Mouse (Mus musculus) urinary bladder, adult 18-20 months (tissue): ENCODE data around the gene Hdac6.

ENCODE experiments used
- DNase-seq, 2 experiments: peaks; one replicate each; pipeline ENCODE4 v3.0.0; 2022; ENCODE audit warnings: low spot score in 2 of 2, mixed read lengths in 2 of 2

Hdac6 gene

GRCm38 (mm10) chrX:7947108-7947899 is at the start of gene Hdac6:
TSS of gene Hdac6 (minus strand) at chrX:7947889.
- DNase-seq: no peak

DNA sequence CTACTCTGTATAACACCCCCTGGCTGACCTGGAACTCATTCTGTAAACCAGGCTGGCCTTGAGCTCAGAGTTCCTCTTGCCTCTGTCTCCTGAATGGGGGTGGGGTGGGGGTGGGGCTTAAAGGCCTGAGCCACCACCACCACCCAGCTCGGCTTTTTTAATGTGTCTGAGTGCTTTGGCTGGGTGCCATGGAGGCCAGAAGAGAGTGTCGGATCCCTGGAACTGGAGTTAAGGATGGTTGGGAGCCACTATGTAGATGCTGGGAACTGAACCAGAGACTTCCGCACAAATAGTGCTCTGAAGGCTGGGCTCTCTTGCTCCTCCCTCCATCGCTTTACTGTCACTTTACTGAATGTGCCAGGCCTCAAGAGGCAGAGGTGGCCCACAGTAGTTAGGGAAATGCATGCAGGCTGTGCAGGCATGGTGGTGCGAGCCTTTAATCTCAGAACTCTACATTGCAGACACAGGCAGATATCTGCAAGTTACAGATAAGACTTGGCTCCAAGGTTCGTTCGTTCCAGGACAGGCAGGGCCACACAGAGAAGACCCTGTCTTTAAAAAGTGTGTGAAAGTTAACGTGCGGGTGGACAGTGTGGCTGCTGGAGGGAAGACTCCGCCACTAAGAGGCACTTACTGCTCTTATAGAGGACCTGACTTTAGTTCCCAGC is 45.5 kb upstream of the Hdac6 start:
- DNase-seq: no peak

GRCm38 (mm10) chrX:7992379-7993067 is 44.8 kb upstream of the Hdac6 start:
- no peak for DNase-seq

DNA sequence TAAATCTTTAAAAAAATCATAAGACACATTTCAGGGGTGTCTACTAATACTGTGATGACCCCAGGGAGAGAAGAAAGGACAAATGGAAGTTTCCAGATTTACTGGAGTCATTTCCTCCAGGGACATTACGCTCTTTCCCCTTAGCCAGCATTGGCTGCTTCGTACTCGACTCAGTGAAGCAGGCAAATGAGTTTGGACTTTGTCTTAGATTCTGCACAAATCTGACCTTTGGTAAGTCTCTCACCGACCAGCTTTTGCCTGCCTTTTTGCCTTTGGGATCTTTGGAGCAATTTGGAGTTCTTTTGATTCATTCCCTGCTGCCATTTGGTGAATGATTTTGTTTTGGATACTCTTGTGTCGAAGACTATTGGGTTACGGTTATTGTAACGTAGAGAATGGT is 33.7 kb upstream of the Hdac6 start:
- no peak for DNase-seq

DNA sequence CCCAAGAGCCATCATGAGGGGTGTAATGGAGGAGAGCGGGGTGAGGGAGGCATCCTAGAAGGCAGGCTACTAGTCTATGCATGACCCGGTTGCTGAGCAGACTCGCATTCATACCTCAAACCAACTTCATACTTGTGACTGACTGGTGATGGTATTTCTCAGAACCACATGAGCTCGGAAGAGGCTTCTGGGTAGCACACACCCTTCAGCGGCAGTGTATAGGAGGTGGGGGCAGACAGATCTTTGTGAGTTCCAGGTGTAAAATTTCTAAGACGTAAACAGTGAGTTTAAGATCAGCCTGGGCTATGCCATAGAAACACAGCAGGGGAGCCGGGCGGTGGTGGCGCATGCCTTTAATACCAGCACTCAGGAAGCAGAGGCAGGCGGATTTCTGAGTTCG is 30.2 kb upstream of the Hdac6 start, which contains the start of gene Gata1:
Gene Gata1, minus strand, starts transcription at position 180 of the 400 bp plus-strand sequence.
- no peak for DNase-seq

DNA sequence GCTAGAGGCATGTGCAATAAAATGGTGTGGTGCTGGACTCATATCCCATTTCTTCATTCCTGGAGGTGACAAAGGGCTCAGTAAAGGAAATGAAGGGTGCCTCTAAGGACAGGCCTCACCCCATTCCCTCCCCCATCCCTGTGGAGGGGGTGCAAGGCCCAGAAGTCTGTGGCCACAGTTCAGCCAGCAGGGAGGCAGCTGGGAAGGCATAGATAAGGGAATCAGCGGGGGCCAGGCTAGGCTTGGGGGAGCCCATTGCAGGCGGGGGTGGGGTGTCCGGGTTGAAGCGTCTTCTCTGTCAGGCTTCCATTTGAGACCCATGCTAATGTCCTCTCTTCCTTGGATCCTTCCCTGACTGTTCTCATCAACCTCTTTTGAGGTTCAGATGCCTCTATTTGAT is 23.6 kb upstream of the Hdac6 start:
- DNase-seq: no peak

GRCm38 (mm10) chrX:7968899-7969298 is 21.2 kb upstream of the Hdac6 start:
- DNase-seq: no peak

GRCm38 (mm10) chrX:7968226-7968625 is 20.5 kb upstream of the Hdac6 start:
- no peak for DNase-seq

DNA sequence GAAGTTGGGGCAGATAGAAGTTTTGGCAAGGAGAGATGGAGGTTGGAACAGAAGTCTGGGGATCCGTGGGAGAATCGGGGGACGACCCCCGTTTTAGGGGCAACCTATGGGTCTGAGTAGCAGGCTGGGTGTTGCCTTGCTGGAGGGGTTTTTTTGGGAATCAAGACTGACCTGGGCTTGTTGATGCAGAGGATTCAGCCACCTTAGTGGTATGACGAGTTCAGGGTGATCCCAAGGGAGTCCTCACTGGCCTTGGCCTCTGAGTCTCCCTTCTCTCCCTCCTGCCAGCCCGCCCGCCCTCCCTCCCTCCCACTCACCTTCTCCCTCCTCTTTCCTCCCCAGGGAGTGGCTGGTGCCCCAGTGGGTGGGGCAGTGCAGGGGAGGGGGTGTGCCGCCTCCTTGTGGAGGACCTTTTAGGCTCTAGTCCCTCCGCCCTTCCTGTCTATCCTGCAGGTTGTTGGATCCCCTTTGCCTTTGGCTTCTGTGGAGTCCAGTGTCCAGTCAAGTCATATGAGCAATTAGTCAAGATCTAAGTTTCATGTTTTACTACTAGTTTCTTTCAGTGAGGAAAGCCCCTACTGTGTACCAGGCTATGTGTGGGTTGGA is 20.0 kb upstream of the Hdac6 start:
- no peak for DNase-seq

GRCm38 (mm10) chrX:7966161-7966560 is 18.5 kb upstream of the Hdac6 start:
- DNase-seq: no peak

GRCm38 (mm10) chrX:7963829-7964626 is 16.3 kb upstream of the Hdac6 start:
- no peak for DNase-seq

DNA sequence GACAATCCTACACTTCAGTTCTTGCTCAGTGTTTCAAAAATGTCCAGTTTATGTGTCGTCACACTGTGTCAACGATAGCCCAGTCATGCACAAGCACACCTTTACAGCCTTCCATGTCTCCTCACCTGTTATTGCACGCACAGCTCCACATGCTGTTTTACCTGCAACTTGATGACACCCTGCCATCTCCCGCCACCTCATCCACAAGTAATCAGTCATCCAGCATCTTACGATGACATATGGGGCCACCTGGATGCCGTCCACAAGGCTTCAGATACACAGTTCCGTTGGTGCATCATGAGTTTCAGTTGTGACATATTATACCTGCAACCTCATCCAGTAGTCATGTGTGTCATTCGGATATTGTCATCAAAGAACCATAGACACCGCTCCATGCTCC is 11.2 kb upstream of the Hdac6 start:
- DNase-seq: no peak

DNA sequence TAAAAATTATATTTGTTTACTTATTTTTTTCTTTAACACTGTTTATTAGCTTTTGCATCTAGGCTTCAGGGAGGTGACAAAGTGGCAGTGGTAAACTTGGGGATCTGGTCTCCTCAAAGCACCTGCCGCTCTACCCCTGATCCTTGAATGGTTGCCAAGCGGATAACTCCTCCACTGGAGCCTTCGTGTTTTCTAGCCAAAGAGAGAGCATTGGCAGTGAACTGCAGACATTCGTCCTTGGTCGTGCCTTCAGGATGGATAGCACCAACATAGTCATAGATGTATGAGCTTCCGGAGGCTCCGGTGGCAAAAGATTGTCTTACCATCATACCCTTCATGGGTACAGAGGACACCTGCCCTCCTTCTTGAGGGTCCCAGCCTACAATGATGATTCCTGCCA is 2.4 kb upstream of the Hdac6 start:
- DNase-seq: no peak

- peak; percentile 79 to 91 for DNase-seq
Measured at GRCm38 (mm10) chrX:7947900-7948492, 307 bp upstream of the Hdac6 start.

GRCm38 (mm10) chrX:7945618-7946017 is 2.1 kb downstream of the Hdac6 start:
- no peak for DNase-seq

DNA sequence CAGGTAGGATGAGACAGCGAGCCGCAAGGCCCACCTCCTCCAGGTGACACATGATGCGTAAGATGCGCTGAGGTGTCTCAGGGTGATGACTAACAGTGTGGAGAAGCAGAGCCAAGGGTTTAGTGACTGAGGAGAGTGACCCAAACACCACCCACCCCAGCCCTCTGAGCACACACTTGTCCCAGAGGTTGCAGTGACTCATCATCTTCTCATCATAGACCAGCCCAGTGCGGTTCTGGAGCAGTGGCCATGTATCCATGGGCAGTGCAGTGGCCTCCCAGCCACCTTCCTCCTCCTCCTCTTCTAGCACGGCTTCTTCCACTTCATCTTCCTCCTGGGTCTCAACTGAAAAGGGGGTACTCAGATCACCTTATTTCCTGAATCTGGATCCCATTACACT is 10.0 kb downstream of the Hdac6 start:
- DNase-seq: no peak

- no peak for DNase-seq
Measured at GRCm38 (mm10) chrX:7936874-7937273, 10.8 kb downstream of the Hdac6 start.

DNA sequence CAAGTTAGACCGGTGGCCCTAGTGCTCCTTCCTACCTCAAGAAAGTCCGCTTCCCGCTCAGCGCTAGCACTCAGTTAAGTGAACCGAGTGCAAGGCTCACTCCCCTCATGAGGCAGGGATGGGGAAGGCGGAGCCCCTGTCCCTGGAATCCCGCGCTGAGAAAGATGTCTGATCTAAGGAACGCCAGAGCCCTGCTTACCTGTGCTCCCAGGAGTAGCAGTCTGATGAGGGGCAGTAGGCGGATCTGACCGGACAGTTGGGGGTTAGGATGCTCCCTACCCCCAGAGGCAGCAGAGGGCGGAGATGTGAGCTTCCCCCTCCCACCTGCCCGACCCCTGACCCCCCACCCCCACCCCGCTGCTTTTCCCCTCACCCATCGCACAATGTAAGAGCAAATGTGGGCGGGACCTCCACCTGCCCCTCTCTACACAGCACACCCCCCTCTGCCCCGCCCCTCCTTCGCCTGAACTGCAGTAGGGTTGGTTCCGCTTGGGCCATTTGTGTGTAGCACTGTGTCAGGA is 19.4 kb downstream of the Hdac6 start, which contains the start of gene Eras:
Gene Eras, minus strand, starts transcription at position 338 of the 521 bp plus-strand sequence.
- no peak for DNase-seq

- no peak for DNase-seq
Measured at GRCm38 (mm10) chrX:7927116-7927515, 20.6 kb downstream of the Hdac6 start.

DNA sequence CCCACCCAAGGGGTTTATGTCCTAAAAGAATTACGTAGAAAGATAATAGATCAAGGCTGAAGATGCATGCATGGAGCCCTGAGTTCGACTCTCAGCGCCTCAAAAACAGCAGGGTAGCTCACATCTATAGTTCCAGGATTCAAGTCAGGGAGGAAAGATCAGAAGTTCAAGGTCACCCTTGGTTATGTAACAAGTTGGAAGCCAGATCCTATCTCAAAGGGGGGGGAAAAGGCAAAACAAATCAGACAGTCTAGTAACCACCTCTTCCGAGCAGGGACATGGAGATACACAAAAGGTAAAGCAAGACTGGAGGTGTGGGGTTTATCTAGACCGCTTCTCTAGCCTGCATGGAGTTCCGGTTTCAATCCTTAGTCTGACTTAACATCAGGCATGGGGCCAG is 21.4 kb downstream of the Hdac6 start:
- no peak for DNase-seq

DNA sequence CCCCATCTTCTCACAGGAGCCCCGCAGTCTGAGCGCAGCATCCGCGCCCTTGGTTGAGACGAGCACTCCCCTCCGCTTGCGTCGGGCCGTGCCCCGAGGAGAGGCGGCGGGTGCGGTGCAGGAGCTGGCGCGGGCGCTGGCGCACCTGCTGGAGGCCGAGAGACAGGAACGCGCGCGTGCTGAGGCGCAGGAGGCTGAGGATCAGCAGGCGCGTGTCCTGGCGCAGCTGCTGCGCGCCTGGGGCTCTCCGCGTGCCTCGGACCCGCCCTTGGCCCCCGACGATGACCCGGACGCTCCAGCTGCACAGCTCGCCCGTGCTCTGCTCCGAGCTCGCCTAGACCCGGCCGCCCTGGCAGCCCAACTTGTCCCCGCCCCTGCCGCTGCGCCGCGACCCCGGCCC is 25.7 kb downstream of the Hdac6 start:
- DNase-seq: no peak
